Mouse (Mus musculus): ENCODE measurements around the gene Krt77. TPM values are rescaled to one million over a fixed set of nuclear protein-coding genes. Genes with fewer than 3 reads are reported as not detected.
A peak's percentile ranks its signal among the peaks of the same experiment; 100 is the strongest.

Krt77 gene
- total RNA-seq, 1 experiment = not detected

DNA sequence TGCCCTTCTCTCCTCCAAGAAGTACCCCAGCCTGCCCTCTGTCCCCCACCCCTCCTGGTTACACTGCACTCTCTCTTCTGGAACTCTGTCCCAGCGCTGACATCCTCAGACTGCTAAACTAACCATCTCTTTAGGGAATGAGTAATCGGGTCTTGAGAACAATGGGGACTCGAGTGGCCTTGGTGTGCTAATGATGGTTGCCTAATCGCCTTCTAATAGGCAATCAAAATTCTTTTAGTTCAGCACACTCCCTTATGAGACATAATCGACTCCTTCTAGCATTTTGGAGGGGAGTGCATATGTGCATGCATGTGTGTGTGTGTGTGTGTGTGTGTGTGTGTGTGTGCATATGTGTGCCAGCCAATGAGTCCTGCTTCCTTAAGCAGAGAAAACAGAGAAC is 16.9 kb downstream of the Krt77 start:
- in situ Hi-C loops (cut with MboI; ENCODE audit: low sequenced_read_pairs in 2 of 2, unreplicated experiment in 2 of 2) = no loop called here
- no peaks in the 10 kb centered on the region for H3K36me3 ChIP-seq (ENCODE audit: control insufficient read depth, insufficient read depth, low read length, poor library complexity, severe bottlenecking)
- DNase-seq (ENCODE audit: low read depth, low spot score) = no peak
- H3K9ac ChIP-seq (ENCODE audit: insufficient read depth, low read depth, low read length, poor library complexity, severe bottlenecking) = no peak overlapping the region
- no peak overlapping the region for H3K27ac ChIP-seq (ENCODE audit: insufficient read depth, low read depth, low read length, poor library complexity, severe bottlenecking)
- no peaks in the 10 kb centered on the region for H3K9me3 ChIP-seq (ENCODE audit: control insufficient read depth, insufficient read depth, low read depth, low read length)
- H3K4me3 ChIP-seq (ENCODE audit: insufficient read depth in 1 of 2, low read depth in 1 of 2, low read length in 2 of 2, poor library complexity in 1 of 2, severe bottlenecking in 1 of 2) = no peak overlapping the region
- peaks cover 0 to 7% of the 10 kb centered on the region in 2 experiments; a peak in 1 of 4 replicates for H3K4me1 ChIP-seq (ENCODE audit: control insufficient read depth in 2 of 2, insufficient read depth in 2 of 2, low read length in 2 of 2, poor library complexity in 1 of 2)
- no peak for TF ChIP-seq HCFC1 (IDR thresholded peaks at IDR 0.05; ENCODE audit: borderline replicate concordance, insufficient read depth, low read length)
- TF ChIP-seq MAFK (IDR thresholded peaks at IDR 0.05; ENCODE audit: insufficient read depth, low read depth, low read length) = no peak
- TF ChIP-seq ZC3H11A (IDR thresholded peaks at IDR 0.05; ENCODE audit: borderline replicate concordance, low read depth, low read length) = no peak
- no peak for TF ChIP-seq CHD2 (IDR thresholded peaks at IDR 0.05; ENCODE audit: low read depth, low read length)
- no peak for TF ChIP-seq ZNF384 (IDR thresholded peaks at IDR 0.05; ENCODE audit: low read depth, low read length)

DNA sequence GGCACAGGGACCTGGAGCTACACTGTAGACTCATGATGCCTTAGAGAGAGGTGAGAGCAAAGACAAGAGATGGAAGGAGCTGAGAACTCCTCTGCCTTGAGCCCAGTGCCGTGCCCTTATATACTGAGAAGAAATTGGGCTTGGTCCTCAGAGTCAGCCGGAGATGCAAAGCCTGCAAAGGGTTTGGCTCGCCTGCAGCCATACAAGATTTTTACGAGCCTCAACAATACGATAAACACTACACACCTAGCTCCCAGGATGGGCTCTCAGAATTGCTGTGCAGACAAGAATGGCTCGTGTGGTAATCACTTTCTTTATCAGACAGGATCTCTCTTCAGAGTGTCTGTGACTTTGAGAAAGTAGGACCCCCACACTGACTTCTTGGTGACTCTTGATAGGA is 18.8 kb downstream of the Krt77 start, which contains the start of gene Krt1:
Krt1 (minus strand) TSS at position 101 of the 400 bp plus-strand sequence.
- no peaks in the 10 kb centered on the region for H3K9me3 ChIP-seq (ENCODE audit: control insufficient read depth, insufficient read depth, low read depth, low read length)
- no peak for DNase-seq (ENCODE audit: low read depth, low spot score)
- H3K27ac ChIP-seq (ENCODE audit: insufficient read depth, low read depth, low read length, poor library complexity, severe bottlenecking) = no peak within 1 kb of the TSS
- peaks cover 0 to 7% of the 10 kb centered on the region in 2 experiments; a peak in 1 of 4 replicates for H3K4me1 ChIP-seq (ENCODE audit: control insufficient read depth in 2 of 2, insufficient read depth in 2 of 2, low read length in 2 of 2, poor library complexity in 1 of 2)
- no peak within 1 kb of the TSS for H3K4me3 ChIP-seq (ENCODE audit: insufficient read depth in 1 of 2, low read depth in 1 of 2, low read length in 2 of 2, poor library complexity in 1 of 2, severe bottlenecking in 1 of 2)
- TF ChIP-seq HCFC1 (IDR thresholded peaks at IDR 0.05; ENCODE audit: borderline replicate concordance, insufficient read depth, low read length) = no peak
- TF ChIP-seq ZC3H11A (IDR thresholded peaks at IDR 0.05; ENCODE audit: borderline replicate concordance, low read depth, low read length) = no peak
- TF ChIP-seq ZNF384 (IDR thresholded peaks at IDR 0.05; ENCODE audit: low read depth, low read length) = no peak
- TF ChIP-seq MAFK (IDR thresholded peaks at IDR 0.05; ENCODE audit: insufficient read depth, low read depth, low read length) = no peak
- no peak for TF ChIP-seq CHD2 (IDR thresholded peaks at IDR 0.05; ENCODE audit: low read depth, low read length)
- no peaks in the 10 kb centered on the region for H3K36me3 ChIP-seq (ENCODE audit: control insufficient read depth, insufficient read depth, low read length, poor library complexity, severe bottlenecking)
- in situ Hi-C loops (cut with MboI; ENCODE audit: low sequenced_read_pairs in 2 of 2, unreplicated experiment in 2 of 2) = no loop called here
- no peak within 1 kb of the TSS for H3K9ac ChIP-seq (ENCODE audit: insufficient read depth, low read depth, low read length, poor library complexity, severe bottlenecking)

DNA sequence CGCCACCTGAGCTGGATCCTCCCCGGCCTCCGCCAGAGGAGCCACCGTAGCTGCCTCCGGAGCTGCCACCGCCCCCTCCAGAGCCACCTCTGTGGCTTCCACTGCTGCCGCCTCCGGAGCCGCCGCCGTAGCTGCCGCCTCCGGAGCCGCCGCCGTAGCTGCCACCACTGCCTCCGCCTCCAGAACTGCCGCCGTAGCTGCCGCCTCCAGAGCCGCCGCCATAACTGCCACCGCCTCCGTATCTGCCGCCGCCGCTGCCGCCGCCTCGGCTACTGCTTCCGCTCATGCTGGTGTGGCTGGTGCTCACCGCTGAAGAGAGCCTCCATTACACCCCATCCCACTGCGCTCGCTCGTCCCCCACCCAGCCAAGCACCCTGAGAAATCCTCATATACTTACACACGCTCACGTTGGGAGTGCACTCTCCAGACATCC is 23.5 kb downstream of the Krt77 start:
- TF ChIP-seq ZNF384 (IDR thresholded peaks at IDR 0.05; ENCODE audit: low read depth, low read length) (no peak), ZC3H11A (IDR thresholded peaks at IDR 0.05; ENCODE audit: borderline replicate concordance, low read depth, low read length) (no peak), CHD2 (IDR thresholded peaks at IDR 0.05; ENCODE audit: low read depth, low read length) (no peak), HCFC1 (IDR thresholded peaks at IDR 0.05; ENCODE audit: borderline replicate concordance, insufficient read depth, low read length) (no peak), MAFK (IDR thresholded peaks at IDR 0.05; ENCODE audit: insufficient read depth, low read depth, low read length) (no peak)
- no peaks in the 10 kb centered on the region for H3K9me3 ChIP-seq (ENCODE audit: control insufficient read depth, insufficient read depth, low read depth, low read length)
- no peak overlapping the region for H3K27ac ChIP-seq (ENCODE audit: insufficient read depth, low read depth, low read length, poor library complexity, severe bottlenecking)
- in situ Hi-C loops (cut with MboI; ENCODE audit: low sequenced_read_pairs in 2 of 2, unreplicated experiment in 2 of 2) = no loop called here
- H3K36me3 ChIP-seq (ENCODE audit: control insufficient read depth, insufficient read depth, low read length, poor library complexity, severe bottlenecking) = no peaks in the 10 kb centered on the region
- H3K9ac ChIP-seq (ENCODE audit: insufficient read depth, low read depth, low read length, poor library complexity, severe bottlenecking) = peak overlapping the region; percentile 71
- DNase-seq (ENCODE audit: low read depth, low spot score) = no peak
- peaks cover 0 to 1% of the 10 kb centered on the region in 2 experiments; a peak in 1 of 4 replicates for H3K4me1 ChIP-seq (ENCODE audit: control insufficient read depth in 2 of 2, insufficient read depth in 2 of 2, low read length in 2 of 2, poor library complexity in 1 of 2)
- peak overlapping the region; percentile 69 to 74 for H3K4me3 ChIP-seq (ENCODE audit: insufficient read depth in 1 of 2, low read depth in 1 of 2, low read length in 2 of 2, poor library complexity in 1 of 2, severe bottlenecking in 1 of 2)

DNA sequence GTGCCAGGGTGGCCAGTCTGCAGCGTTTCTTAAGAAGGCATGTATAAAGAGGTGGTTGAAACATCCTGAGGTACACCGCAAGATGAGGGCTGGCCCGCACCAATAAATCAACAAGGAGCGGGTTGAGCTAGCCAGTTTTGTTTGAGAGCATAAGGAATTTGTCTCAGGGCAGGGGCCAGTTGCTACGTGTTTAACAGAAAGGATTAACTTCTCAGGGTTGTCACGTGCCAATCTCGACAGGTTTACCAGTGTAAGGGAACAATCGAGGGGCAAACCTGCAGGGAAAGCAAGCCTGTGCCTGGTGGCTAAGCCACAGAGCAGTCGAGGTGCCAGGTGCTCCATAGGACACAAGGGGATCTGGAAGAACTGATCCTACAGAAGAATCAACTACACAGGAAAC is 26.3 kb downstream of the Krt77 start:
- no peak overlapping the region for H3K4me3 ChIP-seq (ENCODE audit: insufficient read depth in 1 of 2, low read depth in 1 of 2, low read length in 2 of 2, poor library complexity in 1 of 2, severe bottlenecking in 1 of 2)
- H3K9ac ChIP-seq (ENCODE audit: insufficient read depth, low read depth, low read length, poor library complexity, severe bottlenecking) = no peak overlapping the region
- no peaks in the 10 kb centered on the region for H3K9me3 ChIP-seq (ENCODE audit: control insufficient read depth, insufficient read depth, low read depth, low read length)
- H3K36me3 ChIP-seq (ENCODE audit: control insufficient read depth, insufficient read depth, low read length, poor library complexity, severe bottlenecking) = no peaks in the 10 kb centered on the region
- TF ChIP-seq ZNF384 (IDR thresholded peaks at IDR 0.05; ENCODE audit: low read depth, low read length) = no peak
- TF ChIP-seq CHD2 (IDR thresholded peaks at IDR 0.05; ENCODE audit: low read depth, low read length) = no peak
- no peak for TF ChIP-seq MAFK (IDR thresholded peaks at IDR 0.05; ENCODE audit: insufficient read depth, low read depth, low read length)
- no peak for TF ChIP-seq ZC3H11A (IDR thresholded peaks at IDR 0.05; ENCODE audit: borderline replicate concordance, low read depth, low read length)
- no peak for TF ChIP-seq HCFC1 (IDR thresholded peaks at IDR 0.05; ENCODE audit: borderline replicate concordance, insufficient read depth, low read length)
- no peak for DNase-seq (ENCODE audit: low read depth, low spot score)
- no peak overlapping the region for H3K27ac ChIP-seq (ENCODE audit: insufficient read depth, low read depth, low read length, poor library complexity, severe bottlenecking)
- in situ Hi-C loops (cut with MboI; ENCODE audit: low sequenced_read_pairs in 2 of 2, unreplicated experiment in 2 of 2) = no loop called here
- peaks cover 0 to 1% of the 10 kb centered on the region in 2 experiments; a peak in 1 of 4 replicates for H3K4me1 ChIP-seq (ENCODE audit: control insufficient read depth in 2 of 2, insufficient read depth in 2 of 2, low read length in 2 of 2, poor library complexity in 1 of 2)

Measured in ES-E14 (cell line).